9 mouse cellular contexts compared by ENCODE assay signal in genomic region chr4:89687961-89688803, GRCm38 (mm10). TPM values are rescaled to one million over a fixed set of nuclear protein-coding genes. Genes with fewer than 3 reads are reported as not detected.
A peak's percentile ranks its signal among the peaks of the same experiment; 100 is the strongest.
DNase-seq lines count a peak whose midpoint lies in the region; ATAC-seq lines count a peak whose summit lies in the region.
"Had no signal": no experiment of that assay in that cellular context is flagged by ENCODE, and none has a peak within 500 bp of the region (broad histone marks: within the 10 kb centered on the region; RNA-seq: fewer than 3 reads in every experiment).

No protein-coding gene starts in this region.

- DNase-seq in cerebellum, postnatal 14 days: peak; percentile 39 to 49
- no peak for DNase-seq in cerebellum, adult 9-10 months
- peak; percentile 5 for DNase-seq in CD4-positive helper T cell, adult 2 months (ENCODE audit: low read depth, low spot score)
- peak; percentile 64 for DNase-seq in hindbrain, embryonic 10.5 days (ENCODE audit: low spot score)
- peak; percentile 66 for DNase-seq in limb, embryonic 11.5 days (ENCODE audit: low spot score)
- peak; percentile 64 for DNase-seq in neural tube, embryonic 10.5 days (ENCODE audit: extremely low spot score, low spot score)

- no peak overlapping the region for H3K27ac ChIP-seq in embryonic facial prominence, embryonic 12.5 days
- H3K27ac ChIP-seq in hindbrain, embryonic 10.5 days: peak overlapping the region; percentile 76
- no peak overlapping the region for H3K27ac ChIP-seq in limb, embryonic 11.5 days (replicated peaks; ENCODE audit: low read depth, low read length)

- H3K4me3 ChIP-seq in embryonic facial prominence, embryonic 12.5 days: peak overlapping the region; percentile 54
- H3K4me3 ChIP-seq in hindbrain, embryonic 10.5 days: peak overlapping the region; percentile 60
- peak overlapping the region; percentile 54 for H3K4me3 ChIP-seq in limb, embryonic 11.5 days (ENCODE audit: low read depth, low read length)

- H3K36me3 ChIP-seq in embryonic facial prominence, embryonic 12.5 days: no peaks in the 10 kb centered on the region
- H3K36me3 ChIP-seq in hindbrain, embryonic 10.5 days: no peaks in the 10 kb centered on the region
- H3K36me3 ChIP-seq in limb, embryonic 11.5 days (ENCODE audit: control insufficient read depth, insufficient read depth, low read length): no peaks in the 10 kb centered on the region

- ATAC-seq in embryonic facial prominence, embryonic 12.5 days (ENCODE audit: insufficient number of reproducible peaks, insufficient read depth, low FRiP score, low TSS enrichment): peak; percentile 77
- ATAC-seq in limb, embryonic 11.5 days (ENCODE audit: insufficient number of reproducible peaks, low FRiP score, low TSS enrichment, low read depth): peak; percentile 77
- no peak for ATAC-seq in monocyte, adult 5-6 weeks (replicated peaks; ENCODE audit: insufficient number of reproducible peaks, low FRiP score, low TSS enrichment, poor library complexity, severe bottlenecking)

- H3K27me3 ChIP-seq in embryonic facial prominence, embryonic 12.5 days: peaks cover 47% of the 10 kb centered on the region
- H3K27me3 ChIP-seq in hindbrain, embryonic 10.5 days (ENCODE audit: insufficient read depth, poor library complexity, severe bottlenecking): peaks cover 64% of the 10 kb centered on the region
- H3K27me3 ChIP-seq in limb, embryonic 11.5 days (ENCODE audit: control insufficient read depth, insufficient read depth, low read length): peaks cover 22% of the 10 kb centered on the region

- under 1% methylated on average over 78 of the region's 78 CpGs for WGBS in embryonic facial prominence, embryonic 12.5 days
- WGBS in hindbrain, embryonic 10.5 days: under 1% methylated on average over 78 of the region's 78 CpGs
- under 1% methylated on average over 78 of the region's 78 CpGs for WGBS in limb, embryonic 11.5 days

- peak overlapping the region; percentile 47 for H3K9ac ChIP-seq in embryonic facial prominence, embryonic 12.5 days
- peak overlapping the region; percentile 49 for H3K9ac ChIP-seq in limb, embryonic 11.5 days (ENCODE audit: low read length)

- H3K9me3 ChIP-seq in embryonic facial prominence, embryonic 12.5 days: no peaks in the 10 kb centered on the region
- no peaks in the 10 kb centered on the region for H3K9me3 ChIP-seq in hindbrain, embryonic 10.5 days
- H3K9me3 ChIP-seq in limb, embryonic 11.5 days (ENCODE audit: control insufficient read depth, low read length): no peaks in the 10 kb centered on the region

- H3K4me1 ChIP-seq in embryonic facial prominence, embryonic 12.5 days: no peaks in the 10 kb centered on the region
- peaks cover 15% of the 10 kb centered on the region for H3K4me1 ChIP-seq in hindbrain, embryonic 10.5 days (replicated peaks)
- no peaks in the 10 kb centered on the region for H3K4me1 ChIP-seq in limb, embryonic 11.5 days (ENCODE audit: control insufficient read depth, insufficient read depth, low read length)

- H3K4me2 ChIP-seq in embryonic facial prominence, embryonic 12.5 days (replicated peaks): peak overlapping the region; percentile 87
- H3K4me2 ChIP-seq in limb, embryonic 11.5 days (ENCODE audit: low read depth, severe bottlenecking): peak overlapping the region; percentile 82

RNA-seq across cellular contexts. Expression of gene Dmrta1, which starts 8.9 kb away (rescaled TPM):
- polyA plus RNA-seq in embryonic facial prominence, embryonic 12.5 days (2016; fragmentation: Nextera tagmentation; extraction: Ambion mirVana): 0.68 and 0.92 TPM in 2 replicates
- polyA plus RNA-seq in hindbrain, embryonic 10.5 days (2016; fragmentation: Nextera tagmentation; extraction: Ambion mirVana): 0.72 and 0.78 TPM in 2 replicates
- 0.99 and 1.8 TPM in 2 replicates for polyA plus RNA-seq in limb, embryonic 11.5 days (2014; fragmentation: Nextera tagmentation; extraction: Ambion mirVana)
- 0.75 to 1.6 TPM in 2 of 3 replicates, not detected in the other for total RNA-seq in monocyte, adult 5-6 weeks (2017)
- polyA plus RNA-seq: C2C12 had no signal
